Mouse (Mus musculus) stomach, embryonic 15.5 days (tissue): Measurements from ENCODE around the gene Smu1. TPM values are rescaled to one million over a fixed set of nuclear protein-coding genes. Genes with fewer than 3 reads are reported as not detected.

ENCODE experiments used
- ATAC-seq: fragments of 200-750 bp; cut with Nextera tagmentation; 2 replicates; pipeline ENCODE4 v1.8.0; 2017; ENCODE audit warnings: low read depth, moderate number of reproducible peaks, moderate TSS enrichment; ENCODE audit not compliant: insufficient read depth, low FRiP score
- H3K27ac ChIP-seq: fragments of 300-500 bp; sonication (generic); 2 replicates; pipeline ENCODE4 v1.5.1; 2015; ENCODE audit warnings: mild to moderate bottlenecking, inconsistent platforms
- H3K27me3 ChIP-seq: fragments of 300-500 bp; sonication (generic); replicated peaks from 2 replicates; pipeline ENCODE4 v1.6.1; 2015; ENCODE audit warnings: inconsistent platforms
- H3K36me3 ChIP-seq: fragments of 300-500 bp; sonication (generic); 2 replicates; pipeline ENCODE4 v1.6.1; 2015; ENCODE audit warnings: inconsistent platforms
- H3K4me1 ChIP-seq: fragments of 300-500 bp; sonication (generic); 2 replicates; pipeline ENCODE4 v1.6.1; 2015; ENCODE audit warnings: inconsistent platforms
- H3K4me2 ChIP-seq: fragments of 300-500 bp; sonication (generic); 2 replicates; pipeline ENCODE4 v1.6.1; 2015; ENCODE audit warnings: mild to moderate bottlenecking, inconsistent platforms
- H3K4me3 ChIP-seq: fragments of 300-500 bp; sonication (generic); replicated peaks from 2 replicates; pipeline ENCODE4 v1.5.1; 2015; ENCODE audit warnings: inconsistent platforms
- H3K9ac ChIP-seq: fragments of 300-500 bp; sonication (generic); 2 replicates; pipeline ENCODE4 v1.6.1; 2015; ENCODE audit warnings: inconsistent platforms
- H3K9me3 ChIP-seq: fragments of 300-500 bp; sonication (generic); 2 replicates; pipeline ENCODE4 v1.6.1; 2016; ENCODE audit warnings: inconsistent platforms
- WGBS: fragments of 180-500 bp; shearing (Covaris S2); methylation state at CpG from one replicate; pipeline ENCODE4 v1.1.7; 2015; 5-methylcytosine and 5-hydroxymethylcytosine counted together
- microRNA counts: library from miRNA; unstranded; fragments of <30 nt; microRNA quantifications from one replicate; lab custom pipeline; 2016
- microRNA-seq: library from miRNA; unstranded; fragments of <30 nt; microRNA quantifications from one replicate; pipeline ENCODE4, GENCODE M21; 2016
- polyA plus RNA-seq: library from polyadenylated mRNA; unstranded; fragments of >200 nt; fragmentation: Nextera tagmentation; extraction: Ambion mirVana; gene quantifications from 2 replicates; pipeline ENCODE4 v1.2.1, GENCODE M21; 2015

The Smu1 gene
- polyA plus RNA-seq, 1 experiment from 2014 or later, result 137 TPM

DNA sequence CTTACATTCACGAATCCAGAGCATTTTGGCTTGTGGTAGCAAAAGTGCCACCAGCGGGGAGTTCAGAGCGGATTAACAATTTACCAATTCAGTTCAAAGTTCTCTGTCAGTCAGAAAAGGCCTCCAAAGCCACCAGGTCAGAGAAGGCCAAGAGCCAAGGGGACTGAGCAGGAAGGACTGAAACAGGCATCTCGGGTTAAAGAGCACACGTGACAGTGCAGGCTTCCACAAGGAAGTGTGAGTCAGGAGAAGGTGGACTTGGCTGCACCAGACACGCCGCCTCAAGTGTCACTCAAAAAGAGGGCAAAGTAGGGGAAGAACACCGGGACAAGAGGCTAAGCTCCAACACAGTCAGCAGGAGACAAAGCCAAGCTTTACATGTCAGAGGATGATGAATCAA, 57.5 kb downstream of the Smu1 start:
- no peak overlapping the region for H3K4me2 ChIP-seq
- ATAC-seq, result no peak
- H3K9ac ChIP-seq, result no peak overlapping the region

DNA sequence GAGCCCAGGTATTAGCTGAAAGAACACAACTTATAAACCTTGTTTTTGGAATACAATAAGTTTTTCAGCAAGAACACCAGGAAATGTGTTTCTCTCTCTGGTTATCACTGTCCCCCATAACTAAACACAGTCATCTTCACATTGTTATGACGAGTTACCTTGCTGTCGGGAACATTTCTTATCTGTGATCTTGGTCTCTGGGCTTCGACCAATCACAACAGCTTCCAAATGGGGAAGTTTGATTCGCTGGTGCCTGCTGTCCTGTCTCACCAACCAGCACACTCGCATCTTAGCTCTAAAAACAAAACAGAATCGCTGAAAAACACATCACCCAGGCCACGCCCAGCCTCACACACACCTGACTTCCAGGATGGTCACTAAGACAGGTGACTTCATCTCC, 60.7 kb downstream of the Smu1 start:
- 79% methylated on average over 7 of the region's 7 CpGs for WGBS
- peaks cover 16% of the 10 kb centered on the region; the same call in 1 of the 2 replicates for H3K36me3 ChIP-seq
- no peak overlapping the region for H3K27ac ChIP-seq
- no peaks in the 10 kb centered on the region for H3K9me3 ChIP-seq
- ATAC-seq, result no peak
- no peaks in the 10 kb centered on the region for H3K27me3 ChIP-seq
- H3K9ac ChIP-seq, result no peak overlapping the region
- H3K4me2 ChIP-seq, result no peak overlapping the region
- H3K4me1 ChIP-seq, result peaks cover 5% of the 10 kb centered on the region; the same call in 1 of the 2 replicates
- no peak overlapping the region for H3K4me3 ChIP-seq

More for the DNA sequence above, 57.5 kb downstream of the Smu1 start:
- H3K36me3 ChIP-seq, result no peaks in the 10 kb centered on the region; the same call in 1 of the 2 replicates
- H3K9me3 ChIP-seq, result no peaks in the 10 kb centered on the region
- peaks cover 15% of the 10 kb centered on the region for H3K4me1 ChIP-seq
- no peaks in the 10 kb centered on the region for H3K27me3 ChIP-seq
- WGBS, result 74% methylated on average over 8 of the region's 8 CpGs
- H3K4me3 ChIP-seq, result no peak overlapping the region
- 0 out of 2 replicates have a peak overlapping the region, but pooled peaks have one; percentile 19 for H3K27ac ChIP-seq

GRCm38 (mm10) chr4:40691100-40691499, 66.6 kb downstream of the Smu1 start:
- 80% methylated on average over 11 of the region's 11 CpGs for WGBS
- Histone ChIP-seq H3K27me3 (no peaks in the 10 kb centered on the region), H3K27ac (no peak overlapping the region), H3K9ac (no peak overlapping the region), H3K4me2 (no peak overlapping the region), H3K36me3 (peaks cover 27% of the 10 kb centered on the region; the same call in 1 of the 2 replicates), H3K4me1 (no peaks in the 10 kb centered on the region), H3K4me3 (no peak overlapping the region), H3K9me3 (no peaks in the 10 kb centered on the region)
- ATAC-seq, result no peak

MicroRNAs encoded within 50 kb of the gene (microRNA counts, 519-probe panel; counts per million panel counts)
- 2,158 counts per million, percentile 30 among the panel's probes with 10 or more counts for microRNA mmu-miR-207 (lab: Ali Mortazavi, UCI)

Small RNA genes within 50 kb of the gene (microRNA-seq; reads per million reads assigned to microRNA genes)
- gene Mir207, result not detected

Other genes starting within 250 kb of the Smu1 start
- 24.2 and 25.0 TPM in 2 replicates for gene Aptx, start 54.7 kb downstream of the Smu1 start, polyA plus RNA-seq
- 361 and 370 TPM in 2 replicates for gene Dnaja1, start 35.8 kb downstream of the Smu1 start, polyA plus RNA-seq
- gene B4galt1, start 96.1 kb upstream of the Smu1 start, polyA plus RNA-seq, result 47.2 and 47.8 TPM in 2 replicates
- 40.4 and 53.4 TPM in 2 replicates for gene Spink4, start 162.1 kb upstream of the Smu1 start, polyA plus RNA-seq
- gene Bag1, start 190.4 kb upstream of the Smu1 start, polyA plus RNA-seq, result 225 and 233 TPM in 2 replicates
- 103 and 108 TPM in 2 replicates for gene Chmp5, start 190.5 kb upstream of the Smu1 start, polyA plus RNA-seq
- gene Nfx1, start 213.0 kb upstream of the Smu1 start, polyA plus RNA-seq, result 76.9 and 81.8 TPM in 2 replicates